Mouse (Mus musculus): ENCODE measurements at regions not wholly inside any gene's neighbourhood (a gene's known extent, or its start where the extent isn't known, plus 50 kb on each side); places are given as distances from the start of the nearest gene placed in this dataset.

- Histone ChIP-seq H3K4me1 (ENCODE audit: control insufficient read depth, insufficient read depth, low read length) (no peaks in the 10 kb centered on the region), H3K9me3 (replicated peaks; ENCODE audit: control insufficient read depth, low read length) (no peaks in the 10 kb centered on the region), H3K4me3 (replicated peaks; ENCODE audit: low read length) (no peak overlapping the region), H3K27ac (ENCODE audit: low read length) (no peak overlapping the region), H3K27me3 (ENCODE audit: control insufficient read depth, insufficient read depth, low read length) (no peaks in the 10 kb centered on the region), H3K9ac (ENCODE audit: low read length) (no peak overlapping the region), H3K4me2 (ENCODE audit: low read depth, low read length) (no peak overlapping the region), H3K36me3 (ENCODE audit: control insufficient read depth, insufficient read depth, low read length) (no peaks in the 10 kb centered on the region)
- no peak for ATAC-seq (ENCODE audit: insufficient read depth, low FRiP score)
- 67% methylated on average over 4 of the region's 4 CpGs for WGBS
Measured at GRCm38 (mm10) chr3:148635101-148635500, 355.3 kb downstream of the Adgrl2 start.

GRCm38 (mm10) chr3:148634352-148634751 lies 356.0 kb downstream of the Adgrl2 start:
- Histone ChIP-seq H3K9me3 (replicated peaks; ENCODE audit: control insufficient read depth, low read length) (no peaks in the 10 kb centered on the region), H3K9ac (ENCODE audit: low read length) (no peak overlapping the region), H3K36me3 (ENCODE audit: control insufficient read depth, insufficient read depth, low read length) (no peaks in the 10 kb centered on the region), H3K4me2 (ENCODE audit: low read depth, low read length) (no peak overlapping the region), H3K4me3 (replicated peaks; ENCODE audit: low read length) (no peak overlapping the region), H3K27me3 (ENCODE audit: control insufficient read depth, insufficient read depth, low read length) (no peaks in the 10 kb centered on the region), H3K4me1 (ENCODE audit: control insufficient read depth, insufficient read depth, low read length) (no peaks in the 10 kb centered on the region), H3K27ac (ENCODE audit: low read length) (no peak overlapping the region)
- 25% methylated on average over 3 of the region's 3 CpGs for WGBS
- ATAC-seq (ENCODE audit: insufficient read depth, low FRiP score): no peak

- H3K9me3 ChIP-seq (replicated peaks; ENCODE audit: control insufficient read depth, low read length): no peaks in the 10 kb centered on the region
- no peaks in the 10 kb centered on the region for H3K27me3 ChIP-seq (ENCODE audit: control insufficient read depth, insufficient read depth, low read length)
- no peak overlapping the region for H3K9ac ChIP-seq (ENCODE audit: low read length)
- WGBS: 92% methylated on average over 6 of the region's 6 CpGs
- H3K36me3 ChIP-seq (ENCODE audit: control insufficient read depth, insufficient read depth, low read length): no peaks in the 10 kb centered on the region
- no peak overlapping the region for H3K27ac ChIP-seq (ENCODE audit: low read length)
- H3K4me3 ChIP-seq (replicated peaks; ENCODE audit: low read length): no peak overlapping the region
- no peak overlapping the region for H3K4me2 ChIP-seq (ENCODE audit: low read depth, low read length)
- no peaks in the 10 kb centered on the region for H3K4me1 ChIP-seq (ENCODE audit: control insufficient read depth, insufficient read depth, low read length)
- no peak for ATAC-seq (ENCODE audit: insufficient read depth, low FRiP score)
Measured at GRCm38 (mm10) chr3:148633291-148633690, 357.1 kb downstream of the Adgrl2 start.

- Histone ChIP-seq H3K36me3 (ENCODE audit: control insufficient read depth, insufficient read depth, low read length) (no peaks in the 10 kb centered on the region), H3K27me3 (ENCODE audit: control insufficient read depth, insufficient read depth, low read length) (no peaks in the 10 kb centered on the region), H3K4me3 (replicated peaks; ENCODE audit: low read length) (no peak overlapping the region), H3K9me3 (replicated peaks; ENCODE audit: control insufficient read depth, low read length) (no peaks in the 10 kb centered on the region), H3K4me1 (ENCODE audit: control insufficient read depth, insufficient read depth, low read length) (no peaks in the 10 kb centered on the region), H3K9ac (ENCODE audit: low read length) (no peak overlapping the region), H3K27ac (ENCODE audit: low read length) (no peak overlapping the region), H3K4me2 (ENCODE audit: low read depth, low read length) (no peak overlapping the region)
- ATAC-seq (ENCODE audit: insufficient read depth, low FRiP score): no peak
- 87% methylated on average over 2 of the region's 2 CpGs for WGBS
Measured at GRCm38 (mm10) chr3:148632449-148632848, 357.9 kb downstream of the Adgrl2 start.

GRCm38 (mm10) chr3:148631415-148632192 lies 358.8 kb downstream of the Adgrl2 start:
- Histone ChIP-seq H3K9ac (ENCODE audit: low read length) (no peak overlapping the region), H3K9me3 (replicated peaks; ENCODE audit: control insufficient read depth, low read length) (no peaks in the 10 kb centered on the region), H3K4me3 (replicated peaks; ENCODE audit: low read length) (no peak overlapping the region), H3K27ac (ENCODE audit: low read length) (no peak overlapping the region), H3K4me1 (ENCODE audit: control insufficient read depth, insufficient read depth, low read length) (no peaks in the 10 kb centered on the region), H3K36me3 (ENCODE audit: control insufficient read depth, insufficient read depth, low read length) (no peaks in the 10 kb centered on the region), H3K4me2 (ENCODE audit: low read depth, low read length) (no peak overlapping the region), H3K27me3 (ENCODE audit: control insufficient read depth, insufficient read depth, low read length) (no peaks in the 10 kb centered on the region)
- WGBS: 54% methylated on average over 18 of the region's 18 CpGs
- no peak for ATAC-seq (ENCODE audit: insufficient read depth, low FRiP score)

GRCm38 (mm10) chr3:148630865-148631264 lies 359.5 kb downstream of the Adgrl2 start:
- Histone ChIP-seq H3K36me3 (ENCODE audit: control insufficient read depth, insufficient read depth, low read length) (no peaks in the 10 kb centered on the region), H3K4me1 (ENCODE audit: control insufficient read depth, insufficient read depth, low read length) (no peaks in the 10 kb centered on the region), H3K27me3 (ENCODE audit: control insufficient read depth, insufficient read depth, low read length) (no peaks in the 10 kb centered on the region), H3K9me3 (replicated peaks; ENCODE audit: control insufficient read depth, low read length) (no peaks in the 10 kb centered on the region), H3K4me2 (ENCODE audit: low read depth, low read length) (no peak overlapping the region), H3K4me3 (replicated peaks; ENCODE audit: low read length) (no peak overlapping the region), H3K27ac (ENCODE audit: low read length) (no peak overlapping the region), H3K9ac (ENCODE audit: low read length) (no peak overlapping the region)
- ATAC-seq (ENCODE audit: insufficient read depth, low FRiP score): no peak
- WGBS: 59% methylated on average over 7 of the region's 7 CpGs

GRCm38 (mm10) chr3:148614971-148615671 lies 375.2 kb downstream of the Adgrl2 start:
- Histone ChIP-seq H3K27ac (ENCODE audit: low read length) (no peak overlapping the region), H3K9me3 (replicated peaks; ENCODE audit: control insufficient read depth, low read length) (no peaks in the 10 kb centered on the region), H3K9ac (ENCODE audit: low read length) (no peak overlapping the region), H3K4me3 (replicated peaks; ENCODE audit: low read length) (no peak overlapping the region), H3K36me3 (ENCODE audit: control insufficient read depth, insufficient read depth, low read length) (no peaks in the 10 kb centered on the region), H3K27me3 (ENCODE audit: control insufficient read depth, insufficient read depth, low read length) (no peaks in the 10 kb centered on the region), H3K4me2 (ENCODE audit: low read depth, low read length) (no peak overlapping the region), H3K4me1 (ENCODE audit: control insufficient read depth, insufficient read depth, low read length) (no peaks in the 10 kb centered on the region)
- no peak for ATAC-seq (ENCODE audit: insufficient read depth, low FRiP score)
- WGBS: 63% methylated on average over 9 of the region's 9 CpGs

GRCm38 (mm10) chr3:148613443-148613842 lies 376.9 kb downstream of the Adgrl2 start:
- no peaks in the 10 kb centered on the region for H3K36me3 ChIP-seq (ENCODE audit: control insufficient read depth, insufficient read depth, low read length)
- ATAC-seq (ENCODE audit: insufficient read depth, low FRiP score): no peak
- no peak overlapping the region for H3K9ac ChIP-seq (ENCODE audit: low read length)
- no peaks in the 10 kb centered on the region for H3K9me3 ChIP-seq (replicated peaks; ENCODE audit: control insufficient read depth, low read length)
- WGBS: 49% methylated on average over 3 of the region's 3 CpGs
- H3K27ac ChIP-seq (ENCODE audit: low read length): no peak overlapping the region
- no peaks in the 10 kb centered on the region for H3K27me3 ChIP-seq (ENCODE audit: control insufficient read depth, insufficient read depth, low read length)
- H3K4me2 ChIP-seq (ENCODE audit: low read depth, low read length): no peak overlapping the region
- no peak overlapping the region for H3K4me3 ChIP-seq (replicated peaks; ENCODE audit: low read length)
- no peaks in the 10 kb centered on the region for H3K4me1 ChIP-seq (ENCODE audit: control insufficient read depth, insufficient read depth, low read length)

GRCm38 (mm10) chr3:148603276-148603675 lies 387.1 kb downstream of the Adgrl2 start:
- H3K4me1 ChIP-seq (ENCODE audit: control insufficient read depth, insufficient read depth, low read length): no peaks in the 10 kb centered on the region
- H3K9me3 ChIP-seq (replicated peaks; ENCODE audit: control insufficient read depth, low read length): no peaks in the 10 kb centered on the region
- H3K27ac ChIP-seq (ENCODE audit: low read length): no peak overlapping the region
- no peak for ATAC-seq (ENCODE audit: insufficient read depth, low FRiP score)
- H3K9ac ChIP-seq (ENCODE audit: low read length): no peak overlapping the region
- no peak overlapping the region for H3K4me3 ChIP-seq (replicated peaks; ENCODE audit: low read length)
- no peaks in the 10 kb centered on the region for H3K27me3 ChIP-seq (ENCODE audit: control insufficient read depth, insufficient read depth, low read length)
- 77% methylated on average over 6 of the region's 6 CpGs for WGBS
- no peak overlapping the region for H3K4me2 ChIP-seq (ENCODE audit: low read depth, low read length)
- no peaks in the 10 kb centered on the region for H3K36me3 ChIP-seq (ENCODE audit: control insufficient read depth, insufficient read depth, low read length)
